Mouse (Mus musculus): Measurements from ENCODE around the gene Supt3. TPM values are rescaled to one million over a fixed set of nuclear protein-coding genes. Genes with fewer than 3 reads are reported as not detected.
A peak's percentile ranks its signal among the peaks of the same experiment; 100 is the strongest.

Gene Supt3
- polyA plus RNA-seq, 1 experiment from 2014 or later, result 24.7 TPM

- Histone ChIP-seq H3K36me3 (no peaks in the 10 kb centered on the region), H3K4me2 (replicated peaks) (no peak overlapping the region), H3K9ac (no peak overlapping the region), H3K27ac (no peak overlapping the region), H3K4me3 (no peak overlapping the region), H3K4me1 (peaks cover 17% of the 10 kb centered on the region), H3K9me3 (no peaks in the 10 kb centered on the region), H3K27me3 (peaks cover 52% of the 10 kb centered on the region)
- ATAC-seq (ENCODE audit: low FRiP score, low read depth), result no peak
- WGBS, result 65% methylated on average over 3 of the region's 3 CpGs
Measured at GRCm38 (mm10) chr17:45115386-45115785, 338.4 kb downstream of the Supt3 start.

DNA sequence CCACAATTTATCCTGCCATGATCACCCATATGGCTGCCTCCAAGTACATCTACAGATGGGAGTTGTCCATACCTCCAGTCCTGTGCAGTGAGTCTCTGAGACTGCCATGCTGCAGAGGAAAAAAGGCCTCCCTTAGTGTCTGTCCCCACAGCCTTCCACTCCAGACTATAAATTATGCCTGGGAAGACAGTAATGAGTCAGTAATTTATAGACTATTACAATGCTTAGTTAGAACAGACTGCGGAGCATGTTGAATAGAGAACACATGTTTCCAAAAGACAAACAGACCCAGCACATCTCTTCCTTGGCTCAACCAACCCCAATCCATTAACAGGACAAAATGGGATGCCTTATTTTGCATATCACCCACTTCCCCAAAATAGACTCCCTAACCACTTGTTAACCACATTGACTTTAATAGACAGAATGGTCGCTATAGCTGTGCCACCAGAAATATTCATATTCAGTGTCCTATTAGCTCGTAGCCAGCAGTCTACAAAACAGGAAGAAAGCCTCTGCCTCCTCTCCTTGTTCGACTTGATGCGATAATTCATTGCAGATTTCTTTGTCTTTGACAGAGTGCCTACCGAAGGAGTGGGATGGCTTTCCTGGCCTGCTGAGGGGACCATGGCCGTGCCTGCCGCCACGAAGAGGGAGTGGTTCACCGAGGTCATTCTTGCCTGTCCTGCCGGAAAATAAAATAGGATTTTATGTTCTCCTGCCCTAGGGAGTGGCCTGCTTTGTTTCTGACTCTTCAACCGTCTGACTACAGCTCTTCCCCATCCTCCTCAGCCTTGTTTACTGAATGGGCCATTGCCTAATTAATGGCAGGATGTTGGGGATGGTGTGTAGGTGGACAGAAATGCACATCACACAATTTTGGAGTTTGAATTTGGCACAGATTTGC lies 341.9 kb downstream of the Supt3 start:
- Histone ChIP-seq H3K9ac (no peak overlapping the region), H3K27me3 (peaks cover 57% of the 10 kb centered on the region), H3K4me3 (no peak overlapping the region), H3K4me2 (replicated peaks) (no peak overlapping the region; the same call in 1 of the 2 replicates), H3K36me3 (no peaks in the 10 kb centered on the region), H3K27ac (no peak overlapping the region), H3K9me3 (no peaks in the 10 kb centered on the region), H3K4me1 (peaks cover 26% of the 10 kb centered on the region)
- 19% methylated on average over 12 of the region's 12 CpGs for WGBS
- no peak for ATAC-seq (ENCODE audit: low FRiP score, low read depth)

- Histone ChIP-seq H3K9ac (no peak overlapping the region), H3K4me3 (no peak overlapping the region), H3K4me2 (replicated peaks) (no peak overlapping the region), H3K27me3 (peaks cover 64% of the 10 kb centered on the region), H3K36me3 (no peaks in the 10 kb centered on the region), H3K9me3 (no peaks in the 10 kb centered on the region), H3K27ac (no peak overlapping the region), H3K4me1 (peaks cover 26% of the 10 kb centered on the region)
- 81% methylated on average over 18 of the region's 18 CpGs for WGBS
- ATAC-seq (ENCODE audit: low FRiP score, low read depth), result no peak
Measured at GRCm38 (mm10) chr17:45119609-45120201, 342.8 kb downstream of the Supt3 start.

- WGBS, result 89% methylated on average over 3 of the region's 3 CpGs
- H3K9me3 ChIP-seq, result no peaks in the 10 kb centered on the region
- ATAC-seq (ENCODE audit: low FRiP score, low read depth), result no peak
Measured at GRCm38 (mm10) chr17:45123856-45124255, 346.9 kb downstream of the Supt3 start.

GRCm38 (mm10) chr17:45128611-45129010 lies 351.7 kb downstream of the Supt3 start:
- no peak overlapping the region for H3K4me2 ChIP-seq (replicated peaks)
- no peak for ATAC-seq (ENCODE audit: low FRiP score, low read depth)
- no peaks in the 10 kb centered on the region for H3K36me3 ChIP-seq
- 72% methylated on average over 4 of the region's 4 CpGs for WGBS
- H3K27ac ChIP-seq, result no peak overlapping the region
- no peak overlapping the region for H3K4me3 ChIP-seq
- H3K27me3 ChIP-seq, result peaks cover 62% of the 10 kb centered on the region
- no peaks in the 10 kb centered on the region for H3K4me1 ChIP-seq
- no peaks in the 10 kb centered on the region; the same call in 1 of the 2 replicates for H3K9me3 ChIP-seq
- no peak overlapping the region for H3K9ac ChIP-seq

More at GRCm38 (mm10) chr17:45123856-45124255, 346.9 kb downstream of the Supt3 start:
- no peak overlapping the region for H3K27ac ChIP-seq
- no peak overlapping the region for H3K9ac ChIP-seq
- H3K4me1 ChIP-seq, result peaks cover 14% of the 10 kb centered on the region
- no peak overlapping the region for H3K4me2 ChIP-seq (replicated peaks)
- peaks cover 70% of the 10 kb centered on the region for H3K27me3 ChIP-seq
- H3K4me3 ChIP-seq, result no peak overlapping the region
- no peaks in the 10 kb centered on the region for H3K36me3 ChIP-seq

DNA sequence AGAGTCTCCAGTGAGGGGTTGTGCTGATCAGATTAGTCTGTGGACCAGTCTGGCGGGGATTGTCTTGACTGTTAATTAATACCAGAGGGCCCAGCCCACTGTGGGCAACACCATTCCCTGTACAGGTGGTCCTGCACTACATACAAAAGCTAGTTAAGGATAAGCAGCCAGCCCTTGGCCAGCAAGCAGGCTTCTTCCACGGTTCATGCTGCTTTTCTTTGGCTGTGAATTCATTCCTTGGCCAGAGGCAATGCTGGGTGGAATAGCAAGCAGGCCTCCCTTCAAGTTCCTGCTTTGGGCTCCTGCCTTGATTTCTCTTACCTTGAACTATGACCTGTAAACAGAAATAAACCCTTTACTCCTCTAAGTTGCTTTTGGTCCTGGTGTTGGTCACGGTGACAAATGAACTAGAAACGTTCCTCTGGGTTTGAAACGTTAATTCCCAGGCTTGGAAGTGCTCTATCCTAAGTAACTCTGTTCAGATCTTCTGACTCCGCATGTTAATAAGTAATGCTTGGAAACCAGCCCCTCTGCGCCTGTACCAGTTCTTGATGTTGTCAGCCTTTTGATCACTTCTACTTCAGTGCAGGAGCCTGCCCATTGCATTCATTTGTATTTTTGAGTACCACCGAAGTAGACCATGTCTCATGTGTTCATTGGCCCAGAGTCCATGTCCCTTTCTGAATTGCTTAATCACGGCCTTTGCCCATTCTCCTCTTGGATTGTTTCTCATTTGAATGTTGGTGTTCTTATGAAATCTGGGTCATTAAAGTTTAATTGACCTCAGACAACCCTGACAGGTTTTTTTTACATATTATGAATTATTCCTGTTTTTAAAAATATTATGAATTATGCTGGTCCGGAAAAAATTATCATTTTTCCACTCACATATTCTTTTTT lies 356.8 kb downstream of the Supt3 start:
- H3K27me3 ChIP-seq, result peaks cover 18% of the 10 kb centered on the region
- no peak overlapping the region for H3K27ac ChIP-seq
- 92% methylated on average over 10 of the region's 10 CpGs for WGBS
- no peak overlapping the region for H3K4me3 ChIP-seq
- no peak for ATAC-seq (ENCODE audit: low FRiP score, low read depth)
- H3K9ac ChIP-seq, result no peak overlapping the region
- peaks cover 6% of the 10 kb centered on the region; the same call in 1 of the 2 replicates for H3K4me1 ChIP-seq
- no peak overlapping the region for H3K4me2 ChIP-seq (replicated peaks)
- no peaks in the 10 kb centered on the region; the same call in 1 of the 2 replicates for H3K9me3 ChIP-seq
- H3K36me3 ChIP-seq, result no peaks in the 10 kb centered on the region

GRCm38 (mm10) chr17:45136491-45136890 lies 359.5 kb downstream of the Supt3 start:
- H3K27ac ChIP-seq, result no peak overlapping the region
- no peak for ATAC-seq (ENCODE audit: low FRiP score, low read depth)
- WGBS, result 91% methylated on average over 6 of the region's 6 CpGs
- no peak overlapping the region for H3K4me3 ChIP-seq
- no peak overlapping the region for H3K9ac ChIP-seq
- H3K36me3 ChIP-seq, result no peaks in the 10 kb centered on the region
- peaks cover 2% of the 10 kb centered on the region; the same call in 1 of the 2 replicates for H3K27me3 ChIP-seq
- H3K9me3 ChIP-seq, result no peaks in the 10 kb centered on the region; the same call in 1 of the 2 replicates
- no peak overlapping the region for H3K4me2 ChIP-seq (replicated peaks)
- peaks cover 8% of the 10 kb centered on the region; the same call in 1 of the 2 replicates for H3K4me1 ChIP-seq

DNA sequence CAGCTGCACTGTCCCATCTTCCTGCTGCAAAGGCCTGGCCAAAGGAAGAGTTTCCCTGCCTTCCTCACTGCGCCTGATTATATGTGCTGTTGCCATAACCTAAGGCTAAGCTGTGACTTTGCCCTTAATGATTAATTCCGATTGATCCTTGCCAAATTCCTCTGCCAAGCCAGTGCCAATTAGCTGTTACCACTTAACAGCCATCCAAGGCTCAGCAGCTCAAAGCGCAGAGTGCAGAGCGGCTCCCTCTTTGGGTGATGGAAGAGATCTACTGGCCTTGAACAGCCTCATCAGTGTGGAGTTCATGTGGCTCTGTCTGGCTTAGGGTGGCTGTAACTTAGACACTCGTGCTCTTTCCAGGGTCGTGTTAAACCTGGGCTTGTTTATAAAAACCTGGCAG lies 366.1 kb downstream of the Supt3 start:
- Histone ChIP-seq H3K27me3 (0 out of 2 replicates have a peak, but pooled peaks cover 7% of the 10 kb centered on the region), H3K9ac (no peak overlapping the region), H3K27ac (no peak overlapping the region), H3K9me3 (0 out of 2 replicates have a peak, but pooled peaks cover 4% of the 10 kb centered on the region), H3K36me3 (no peaks in the 10 kb centered on the region), H3K4me2 (replicated peaks) (no peak overlapping the region), H3K4me1 (peaks cover 33% of the 10 kb centered on the region), H3K4me3 (no peak overlapping the region)
- ATAC-seq (ENCODE audit: low FRiP score, low read depth), result no peak
- 64% methylated on average over 6 of the region's 6 CpGs for WGBS

DNA sequence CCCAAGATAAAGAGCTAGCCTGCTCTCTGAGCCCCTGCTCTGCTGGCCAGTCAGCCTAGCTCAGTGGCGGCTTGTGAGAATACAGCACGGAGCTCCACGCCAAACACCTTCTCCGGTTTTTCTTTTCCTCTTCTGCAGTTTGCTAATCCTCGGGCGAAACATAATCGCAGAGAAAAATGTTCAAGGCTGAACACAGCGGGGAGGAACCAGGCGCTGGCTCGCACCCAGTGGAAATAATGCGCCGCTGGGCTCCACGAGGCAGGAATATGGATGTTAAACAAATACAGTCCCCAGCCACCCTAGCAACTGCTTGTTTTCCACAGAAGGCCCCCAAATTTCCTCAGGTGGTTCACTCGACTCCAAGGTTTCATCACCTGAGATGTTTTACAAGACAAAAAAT lies 367.7 kb downstream of the Supt3 start:
- Histone ChIP-seq H3K27me3 (0 out of 2 replicates have a peak, but pooled peaks cover 7% of the 10 kb centered on the region), H3K4me1 (peaks cover 29% of the 10 kb centered on the region), H3K36me3 (no peaks in the 10 kb centered on the region), H3K4me3 (no peak overlapping the region), H3K9me3 (0 out of 2 replicates have a peak, but pooled peaks cover 4% of the 10 kb centered on the region), H3K27ac (peak overlapping the region; percentile 61; the same call in 1 of the 2 replicates), H3K4me2 (replicated peaks) (no peak overlapping the region), H3K9ac (no peak overlapping the region)
- 51% methylated on average over 14 of the region's 14 CpGs for WGBS
- 0 out of 2 replicates have a peak, but pooled peaks have one; percentile 28 for ATAC-seq (ENCODE audit: low FRiP score, low read depth)

DNA sequence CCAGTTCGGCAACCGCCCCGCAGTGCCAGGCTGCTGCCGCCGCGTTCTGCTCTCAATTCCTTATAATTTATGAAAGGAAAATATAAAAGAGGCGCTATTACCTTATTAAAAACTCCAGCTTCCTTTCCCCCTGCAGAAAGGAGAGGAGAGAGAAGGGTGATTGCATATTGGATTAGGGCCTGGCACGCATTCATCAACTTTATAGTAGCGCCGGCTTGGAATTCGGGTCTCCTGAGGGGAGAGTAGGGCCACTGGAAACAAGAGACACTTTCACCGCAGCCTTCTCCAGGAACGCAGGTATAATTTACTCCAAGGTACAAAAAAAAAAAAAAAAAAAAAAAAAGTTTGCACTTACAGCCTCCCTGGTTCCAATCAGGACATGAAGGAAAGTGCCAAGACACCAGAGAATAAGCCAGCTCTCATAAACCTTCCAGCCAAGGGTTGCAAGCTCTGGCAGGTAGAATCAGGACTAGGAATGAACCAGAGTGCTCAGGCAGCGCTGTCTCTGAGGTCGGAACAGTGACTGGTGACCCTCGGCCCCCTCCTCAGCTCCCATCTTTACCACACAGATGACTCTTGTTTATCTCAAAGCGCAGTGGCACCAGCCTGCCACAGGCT lies 374.5 kb downstream of the Supt3 start:
- H3K4me3 ChIP-seq, result no peak overlapping the region
- 29% methylated on average over 17 of the region's 17 CpGs for WGBS
- H3K4me1 ChIP-seq, result peaks cover 42% of the 10 kb centered on the region
- 0 out of 2 replicates have a peak overlapping the region, but pooled peaks have one; percentile 19 for H3K9ac ChIP-seq
- 0 out of 2 replicates have a peak, but pooled peaks cover 4% of the 10 kb centered on the region for H3K9me3 ChIP-seq
- peak overlapping the region; percentile 32 for H3K4me2 ChIP-seq (replicated peaks)
- ATAC-seq (ENCODE audit: low FRiP score, low read depth), result peak; percentile 62
- peaks cover 9% of the 10 kb centered on the region for H3K27me3 ChIP-seq
- no peaks in the 10 kb centered on the region for H3K36me3 ChIP-seq
- H3K27ac ChIP-seq, result 0 out of 2 replicates have a peak overlapping the region, but pooled peaks have one; percentile 61

- Histone ChIP-seq H3K4me1 (peaks cover 47% of the 10 kb centered on the region), H3K9ac (no peak overlapping the region), H3K27ac (0 out of 2 replicates have a peak overlapping the region, but pooled peaks have one; percentile 15), H3K36me3 (no peaks in the 10 kb centered on the region), H3K4me3 (no peak overlapping the region), H3K9me3 (no peaks in the 10 kb centered on the region), H3K4me2 (replicated peaks) (no peak overlapping the region), H3K27me3 (peaks cover 9% of the 10 kb centered on the region)
- ATAC-seq (ENCODE audit: low FRiP score, low read depth), result no peak
- WGBS, result 16% methylated on average over 6 of the region's 6 CpGs
Measured at GRCm38 (mm10) chr17:45153721-45154120, 376.8 kb downstream of the Supt3 start.
